Mouse (Mus musculus) stomach, embryonic 16.5 days (tissue): Measurements from ENCODE around the gene Lmln. TPM values are rescaled to one million over a fixed set of nuclear protein-coding genes. Genes with fewer than 3 reads are reported as not detected.
"Not testable (repeated sequence)": the region's sequence is repeated elsewhere in the genome, so short reads cannot be mapped to it uniquely, and the experiment has no call there.

Source experiments
- ATAC-seq: fragments of 200-750 bp; cut with Nextera tagmentation; 2 replicates; pipeline ENCODE4 v1.8.0; 2017; ENCODE audit warnings: moderate number of reproducible peaks, moderate TSS enrichment; ENCODE audit not compliant: insufficient read depth, low FRiP score
- H3K27ac ChIP-seq: fragments of 300-500 bp; sonication (generic); 2 replicates; pipeline ENCODE4 v1.5.1; 2014; ENCODE audit warnings: low read length
- H3K27me3 ChIP-seq: fragments of 300-500 bp; sonication (generic); 2 replicates; pipeline ENCODE4 v1.6.1; 2014; ENCODE audit warnings: low read length, control low read depth, mixed read lengths; ENCODE audit not compliant: control insufficient read depth, insufficient read depth
- H3K36me3 ChIP-seq: fragments of 300-500 bp; sonication (generic); 2 replicates; pipeline ENCODE4 v1.6.1; 2014; ENCODE audit warnings: low read length; ENCODE audit not compliant: control insufficient read depth, insufficient read depth
- H3K4me1 ChIP-seq: fragments of 300-500 bp; sonication (generic); 2 replicates; pipeline ENCODE4 v1.6.1; 2014; ENCODE audit warnings: low read length, control low read depth, mixed read lengths; ENCODE audit not compliant: control insufficient read depth, insufficient read depth
- H3K4me2 ChIP-seq: fragments of 300-500 bp; sonication (generic); 2 replicates; pipeline ENCODE4 v1.6.1; 2014; ENCODE audit warnings: low read depth, low read length, mixed read lengths
- H3K4me3 ChIP-seq: fragments of 300-500 bp; sonication (generic); replicated peaks from 2 replicates; pipeline ENCODE4 v1.5.1; 2014; ENCODE audit warnings: mild to moderate bottlenecking, low read length
- H3K9ac ChIP-seq: fragments of 300-500 bp; sonication (generic); 2 replicates; pipeline ENCODE4 v1.6.1; 2014; ENCODE audit warnings: low read length
- H3K9me3 ChIP-seq: fragments of 300-500 bp; sonication (generic); replicated peaks from 2 replicates; pipeline ENCODE4 v1.6.1; 2016; ENCODE audit warnings: low read length, control low read depth; ENCODE audit not compliant: control insufficient read depth
- WGBS: fragments of 180-500 bp; shearing (Covaris S2); extraction: QIAGEN DNeasy Blood & Tissue Kit; methylation state at CpG from one replicate; pipeline ENCODE4 v1.1.7; 2014; 5-methylcytosine and 5-hydroxymethylcytosine counted together
- microRNA counts: library from miRNA; unstranded; fragments of <30 nt; microRNA quantifications from one replicate; lab custom pipeline; 2016
- microRNA-seq: library from miRNA; unstranded; fragments of <30 nt; microRNA quantifications from one replicate; pipeline ENCODE4, GENCODE M21; 2016
- polyA plus RNA-seq: library from polyadenylated mRNA; unstranded; fragments of >200 nt; fragmentation: Nextera tagmentation; extraction: Ambion mirVana; gene quantifications from 2 replicates; pipeline ENCODE4 v1.2.1, GENCODE M21; 2015

The Lmln gene
- polyA plus RNA-seq, 1 experiment from 2014 or later = 2.8 TPM

GRCm38 (mm10) chr16:33171800-33172199 is 109.5 kb downstream of the Lmln start:
- no peak for ATAC-seq
- no peak overlapping the region for H3K4me2 ChIP-seq
- H3K4me3 ChIP-seq = no peak overlapping the region
- WGBS = 75% methylated on average over 6 of the region's 6 CpGs
- no peaks in the 10 kb centered on the region for H3K27me3 ChIP-seq
- no peaks in the 10 kb centered on the region for H3K36me3 ChIP-seq
- H3K27ac ChIP-seq = no peak overlapping the region
- H3K9me3 ChIP-seq = no peaks in the 10 kb centered on the region
- no peaks in the 10 kb centered on the region for H3K4me1 ChIP-seq
- H3K9ac ChIP-seq = no peak overlapping the region

GRCm38 (mm10) chr16:33173151-33173550 is 110.8 kb downstream of the Lmln start:
- ATAC-seq = no peak
- no peak overlapping the region for H3K4me2 ChIP-seq
- WGBS = 73% methylated on average over 5 of the region's 5 CpGs
- H3K36me3 ChIP-seq = no peaks in the 10 kb centered on the region
- no peak overlapping the region for H3K27ac ChIP-seq
- H3K4me3 ChIP-seq = no peak overlapping the region
- no peak overlapping the region for H3K9ac ChIP-seq
- no peaks in the 10 kb centered on the region for H3K27me3 ChIP-seq
- H3K9me3 ChIP-seq = no peaks in the 10 kb centered on the region
- H3K4me1 ChIP-seq = no peaks in the 10 kb centered on the region

GRCm38 (mm10) chr16:33174695-33175094 is 112.4 kb downstream of the Lmln start:
- Histone ChIP-seq H3K36me3 (no peaks in the 10 kb centered on the region), H3K27ac (no peak overlapping the region), H3K4me3 (no peak overlapping the region), H3K4me1 (no peaks in the 10 kb centered on the region), H3K4me2 (no peak overlapping the region), H3K9ac (no peak overlapping the region), H3K27me3 (no peaks in the 10 kb centered on the region), H3K9me3 (no peaks in the 10 kb centered on the region)
- no peak for ATAC-seq

GRCm38 (mm10) chr16:33176831-33177230 is 114.5 kb downstream of the Lmln start:
- H3K27ac ChIP-seq, H3K36me3 ChIP-seq, H3K27me3 ChIP-seq, H3K4me3 ChIP-seq, H3K9me3 ChIP-seq, H3K4me2 ChIP-seq, H3K4me1 ChIP-seq, ATAC-seq, H3K9ac ChIP-seq: not testable (repeated sequence)
- 81% methylated on average over 5 of the region's 5 CpGs for WGBS

MicroRNAs encoded within 50 kb of the gene (microRNA counts, 519-probe panel; counts per million panel counts)
- not detected for microRNA mmu-miR-1947 (lab: Ali Mortazavi, UCI)

Small RNA genes within 50 kb of the gene (microRNA-seq; reads per million reads assigned to microRNA genes)
- not detected for gene Gm22231
- gene Mir1947 = 4.0 reads per million, percentile 22 among the genes with 10 or more reads in this experiment

Other genes with a start within 250 kb of the Lmln start
- gene Fyttd1, start 185.0 kb upstream of the Lmln start, polyA plus RNA-seq = 85.2 and 92.5 TPM in 2 replicates
- gene Rubcn, start 184.8 kb upstream of the Lmln start, polyA plus RNA-seq = 24.3 and 24.7 TPM in 2 replicates
- gene Lrch3, start 148.4 kb upstream of the Lmln start, polyA plus RNA-seq = 14.8 and 15.5 TPM in 2 replicates
- 2.4 TPM in 2 replicates for gene Iqcg, start 6.3 kb upstream of the Lmln start, polyA plus RNA-seq
- gene Rpl35a, start 6.1 kb upstream of the Lmln start, polyA plus RNA-seq = 790 and 946 TPM in 2 replicates
- 8.8 and 9.5 TPM in 2 replicates for gene Osbpl11, start 122.5 kb downstream of the Lmln start, polyA plus RNA-seq
- 83.6 and 87.3 TPM in 2 replicates for gene Snx4, start 188.9 kb downstream of the Lmln start, polyA plus RNA-seq